Mouse (Mus musculus) CH12.LX (cell line): ENCODE measurements at regions not wholly inside any gene's neighbourhood (a gene's known extent, or its start where the extent isn't known, plus 50 kb on each side); places are given as distances from the start of the nearest gene placed in this dataset.
A peak's percentile ranks its signal among the peaks of the same experiment; 100 is the strongest.

ENCODE experiments used
- DNase-seq: peaks from one replicate; pipeline ENCODE4 v3.0.0-alpha.2; 2013; ENCODE audit errors: extremely low read depth
- H3K27ac ChIP-seq: 2 replicates; pipeline ENCODE4 v1.5.1; 2012; ENCODE audit warnings: low read depth, mild to moderate bottlenecking, control low read depth, moderate library complexity; ENCODE audit not compliant: insufficient read depth
- H3K27me3 ChIP-seq: replicated peaks from 2 replicates; pipeline ENCODE3; 2012; ENCODE audit warnings: inconsistent platforms
- H3K36me3 ChIP-seq, 2 experiments: replicated peaks in 1 of 2; 2 replicates each; pipeline versions ENCODE3 to v1.6.1; 2012; ENCODE audit warnings: inconsistent platforms in 1 of 2, low read length in 1 of 2, mild to moderate bottlenecking in 1 of 2, mixed read lengths in 1 of 2, moderate library complexity in 1 of 2; ENCODE audit not compliant: control insufficient read depth in 1 of 2, insufficient read depth in 1 of 2
- H3K4me1 ChIP-seq, 2 experiments: 2 replicates each; pipeline ENCODE4 v1.6.1; 2012; ENCODE audit warnings: inconsistent platforms in 1 of 2, moderate library complexity in 1 of 2; ENCODE audit not compliant: insufficient read depth in 2 of 2, control insufficient read depth in 1 of 2
- H3K4me2 ChIP-seq: 2 replicates; pipeline ENCODE4 v1.6.1; 2012; ENCODE audit warnings: low read depth, mild to moderate bottlenecking, control low read depth; ENCODE audit not compliant: poor library complexity, insufficient read depth, severe bottlenecking
- H3K4me3 ChIP-seq, 3 experiments: fragments of 150-350 bp in 1 of 3; sonication (generic) in 1 of 3; replicated peaks in 1 of 3; 2 replicates each; pipeline versions ENCODE3 to v1.5.1; 2011 to 2012; ENCODE audit warnings: low read depth in 2 of 3, low read length in 2 of 3, mild to moderate bottlenecking in 2 of 3, moderate library complexity in 2 of 3, control low read depth in 1 of 3, improper control_type of control experiment in 1 of 3, inconsistent platforms in 1 of 3, mixed read lengths in 1 of 3; ENCODE audit not compliant: poor library complexity in 1 of 3
- H3K79me2 ChIP-seq: replicated peaks from 2 replicates; pipeline ENCODE4 v1.6.1; 2012; ENCODE audit warnings: mild to moderate bottlenecking, moderate library complexity; ENCODE audit not compliant: control insufficient read depth, poor library complexity, insufficient read depth, severe bottlenecking; ENCODE audit errors: extremely low read depth
- H3K9ac ChIP-seq: 2 replicates; pipeline ENCODE4 v1.6.1; 2012; ENCODE audit warnings: low read depth, mild to moderate bottlenecking, control low read depth, moderate library complexity; ENCODE audit not compliant: insufficient read depth
- H3K9me3 ChIP-seq: replicated peaks from 2 replicates; pipeline ENCODE3; 2012; ENCODE audit warnings: low read length, inconsistent platforms, mixed read lengths
- BHLHE40 ChIP-seq: IDR thresholded peaks from 2 replicates; pipeline ENCODE4 v1.6.1; 2011; ENCODE audit warnings: mild to moderate bottlenecking, low read depth, low read length, improper control_type of control experiment
- CHD2 ChIP-seq: IDR thresholded peaks from 2 replicates; pipeline ENCODE4 v1.6.1; 2011; ENCODE audit warnings: low read length, improper control_type of control experiment
- CTCF ChIP-seq, 2 experiments: IDR thresholded peaks in 1 of 2; conservative IDR thresholded peaks in 1 of 2; 2 replicates each; pipeline ENCODE4 v1.5.1; 2011 to 2012; ENCODE audit warnings: low read depth in 2 of 2, low read length in 2 of 2, improper control_type of control experiment in 1 of 2, inconsistent platforms in 1 of 2, mild to moderate bottlenecking in 1 of 2, moderate library complexity in 1 of 2
- E2F4 ChIP-seq: IDR thresholded peaks from 2 replicates; pipeline ENCODE4 v1.6.1; 2011; ENCODE audit warnings: low read depth, low read length, improper control_type of control experiment; ENCODE audit not compliant: insufficient replicate concordance
- EP300 ChIP-seq: IDR thresholded peaks from 2 replicates; pipeline ENCODE4 v1.6.1; 2011; ENCODE audit warnings: low read length, improper control_type of control experiment
- ETS1 ChIP-seq: conservative IDR thresholded peaks from 2 replicates; pipeline ENCODE4 v1.6.1; 2012; ENCODE audit warnings: low read depth, mild to moderate bottlenecking, inconsistent platforms, low read length, improper control_type of control experiment, moderate library complexity
- GABPA ChIP-seq: IDR thresholded peaks from 2 replicates; pipeline ENCODE4 v1.6.1; 2012; ENCODE audit warnings: low read depth, low read length, improper control_type of control experiment, inconsistent platforms; ENCODE audit not compliant: insufficient replicate concordance
- HCFC1 ChIP-seq: IDR thresholded peaks from 2 replicates; pipeline ENCODE4 v1.6.1; 2012; ENCODE audit warnings: low read depth, mild to moderate bottlenecking, inconsistent platforms, low read length, improper control_type of control experiment
- IRF4 ChIP-seq: IDR thresholded peaks from 2 replicates; pipeline ENCODE4 v1.6.1; 2014; ENCODE audit warnings: low read depth, mild to moderate bottlenecking, inconsistent platforms, low read length, improper control_type of control experiment
- JUND ChIP-seq: conservative IDR thresholded peaks from 2 replicates; pipeline ENCODE4 v1.6.1; 2011; ENCODE audit warnings: low read depth, low read length, improper control_type of control experiment
- MAFK ChIP-seq: IDR thresholded peaks from 2 replicates; pipeline ENCODE4 v1.6.1; 2011; ENCODE audit warnings: low read length, improper control_type of control experiment; ENCODE audit not compliant: insufficient replicate concordance
- MAX ChIP-seq: IDR thresholded peaks from 2 replicates; pipeline ENCODE4 v1.6.1; 2011; ENCODE audit warnings: low read length, improper control_type of control experiment
- MYC ChIP-seq: IDR thresholded peaks from 2 replicates; pipeline ENCODE4 v1.6.1; 2011; ENCODE audit warnings: low read depth, mild to moderate bottlenecking, improper control_type of control experiment, low read length
- PAX5 ChIP-seq: IDR thresholded peaks from 2 replicates; pipeline ENCODE4 v1.6.1; 2012; ENCODE audit warnings: low read length, inconsistent platforms, mixed read lengths
- POLR2AphosphoS2 ChIP-seq: IDR thresholded peaks from 2 replicates; pipeline ENCODE4 v1.6.1; 2011; ENCODE audit warnings: low read depth, low read length, improper control_type of control experiment
- RAD21 ChIP-seq: IDR thresholded peaks from 2 replicates; pipeline ENCODE4 v1.6.1; 2011; ENCODE audit warnings: low read depth, mild to moderate bottlenecking, low read length, improper control_type of control experiment, moderate library complexity
- RCOR1 ChIP-seq: conservative IDR thresholded peaks from 2 replicates; pipeline ENCODE4 v1.6.1; 2012; ENCODE audit warnings: low read depth, mild to moderate bottlenecking, inconsistent platforms, low read length, improper control_type of control experiment
- TCF12 ChIP-seq: IDR thresholded peaks from 2 replicates; pipeline ENCODE4 v1.6.1; 2014; ENCODE audit warnings: low read depth, mild to moderate bottlenecking, inconsistent platforms, low read length, improper control_type of control experiment
- UBTF ChIP-seq: IDR thresholded peaks from 2 replicates; pipeline ENCODE4 v1.6.1; 2012; ENCODE audit warnings: low read depth, mild to moderate bottlenecking, inconsistent platforms, low read length, improper control_type of control experiment, moderate library complexity
- USF1 ChIP-seq: IDR thresholded peaks from 2 replicates; pipeline ENCODE4 v1.6.1; 2014; ENCODE audit warnings: low read depth, mild to moderate bottlenecking, inconsistent platforms, low read length, improper control_type of control experiment
- USF2 ChIP-seq: conservative IDR thresholded peaks from 2 replicates; pipeline ENCODE4 v1.6.1; 2011; ENCODE audit warnings: low read depth, low read length, improper control_type of control experiment
- ZC3H11A ChIP-seq: IDR thresholded peaks from 2 replicates; pipeline ENCODE4 v1.6.1; 2012; ENCODE audit warnings: low read depth, mild to moderate bottlenecking, inconsistent platforms, low read length, improper control_type of control experiment
- ZKSCAN1 ChIP-seq: IDR thresholded peaks from 2 replicates; pipeline ENCODE4 v1.6.1; 2012; ENCODE audit warnings: low read depth, inconsistent platforms, low read length, improper control_type of control experiment, borderline replicate concordance
- ZMIZ1 ChIP-seq: IDR thresholded peaks from 2 replicates; pipeline ENCODE4 v1.6.1; 2012; ENCODE audit warnings: low read depth, mild to moderate bottlenecking, inconsistent platforms, low read length, improper control_type of control experiment
- dilution Hi-C: fragments of 300-500 bp; cut with MboI; formaldehyde crosslinking; loops from 2 replicates; pipeline ENCODE4 v1.14.3; 2020; ENCODE audit warnings: low sequenced_read_pairs; ENCODE audit not compliant: extremely low pct_unique_long_range_greater_than_20kb, extremely low pct_ligation_motif_present
- in situ Hi-C: fragments of 300-500 bp; cut with MboI; formaldehyde crosslinking; loops from 3 replicates; pipeline ENCODE4 v1.14.3; 2019; ENCODE audit warnings: low sequenced_read_pairs, low pct_ligation_motif_present, low pct_unique_long_range_greater_than_20kb, mixed read lengths

GRCm38 (mm10) chr13:107528724-107529456 is 507.0 kb upstream of the Kif2a start:
- TF ChIP-seq JUND (no peak), USF1 (no peak), POLR2AphosphoS2 (no peak), CTCF (conservative IDR thresholded peaks at IDR 0.05 in 1 of 2, IDR thresholded peaks at IDR 0.05 in 1 of 2; ENCODE audit: low read depth in 2 of 2, low read length in 2 of 2) (no peak), ETS1 (no peak), MAX (no peak), PAX5 (no peak), MYC (no peak), EP300 (no peak), MAFK (no peak), ZKSCAN1 (no peak), ZMIZ1 (no peak), UBTF (no peak), RCOR1 (no peak), RAD21 (no peak), USF2 (no peak), ZC3H11A (no peak)
- Histone ChIP-seq H3K4me2 (no peak overlapping the region), H3K4me3 (no peak overlapping the region), H3K36me3 (no peaks in the 10 kb centered on the region), H3K4me1 (peaks cover 4 to 9% of the 10 kb centered on the region in 2 experiments), H3K9me3 (no peaks in the 10 kb centered on the region), H3K27me3 (no peaks in the 10 kb centered on the region), H3K79me2 (no peaks in the 10 kb centered on the region), H3K9ac (no peak overlapping the region), H3K27ac (no peak overlapping the region)
- no peak for DNase-seq
- dilution Hi-C loops (no loop called here), in situ Hi-C loops (no loop called here)

DNA sequence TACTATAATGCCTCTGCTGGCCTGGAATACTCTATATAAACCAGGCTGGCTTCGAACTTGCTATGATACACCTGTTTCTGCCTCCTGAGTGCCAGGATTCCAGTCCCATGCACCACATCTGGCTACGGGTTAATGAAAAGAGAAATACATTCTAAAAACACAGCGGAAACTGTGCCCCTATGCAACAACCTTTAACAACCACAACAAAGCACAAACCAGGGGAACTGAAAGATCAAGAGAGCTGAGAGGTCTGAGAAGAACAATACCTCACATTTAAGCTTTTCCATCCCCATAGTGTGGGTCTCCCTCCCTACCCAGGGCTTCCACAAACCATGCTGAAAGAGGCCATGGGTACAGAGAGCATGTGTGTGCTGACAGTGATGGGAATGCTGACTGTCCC is 501.0 kb upstream of the Kif2a start:
- no peaks in the 10 kb centered on the region for H3K79me2 ChIP-seq
- TF ChIP-seq HCFC1: no peak
- TF ChIP-seq IRF4: peak; percentile 88
- TF ChIP-seq POLR2AphosphoS2: no peak
- no peak for TF ChIP-seq E2F4
- peak; percentile 65 for TF ChIP-seq TCF12
- peak; percentile 66 for TF ChIP-seq BHLHE40
- peak; percentile 23; the same call in 1 of the 2 replicates for TF ChIP-seq CHD2
- 0 out of 2 replicates have a peak, but pooled peaks have one; percentile 45 for TF ChIP-seq MAFK
- TF ChIP-seq GABPA: no peak
- peak; percentile 70; the same call in 1 of the 2 replicates for TF ChIP-seq RCOR1
- no peak for TF ChIP-seq ZKSCAN1
- TF ChIP-seq RAD21: no peak
- peak; percentile 90 for TF ChIP-seq EP300
- TF ChIP-seq, all 38 proteins: peak for 7
- H3K36me3 ChIP-seq: no peaks in the 10 kb centered on the region
- in situ Hi-C loops: no loop called here
- H3K4me2 ChIP-seq: peak overlapping the region; percentile 43
- peaks cover 8% of the 10 kb centered on the region in 2 experiments for H3K4me1 ChIP-seq
- H3K9me3 ChIP-seq: no peaks in the 10 kb centered on the region
- dilution Hi-C loops: no loop called here
- H3K27me3 ChIP-seq: peaks cover 1% of the 10 kb centered on the region
- no peak overlapping the region for H3K9ac ChIP-seq
- H3K27ac ChIP-seq: no peak overlapping the region; the same call in 1 of the 2 replicates
- DNase-seq: peak; percentile 23
- H3K4me3 ChIP-seq: no peak overlapping the region
